Mouse (Mus musculus) retina, adult 2 months (tissue): ENCODE data around the gene Serpinf2.
A peak's percentile ranks its signal among the peaks of the same experiment; 100 is the strongest.

Experiments
- DNase-seq: peaks from one replicate; pipeline ENCODE4 v3.0.0-alpha.2; 2012; ENCODE audit warnings: low read depth, low spot score

The Serpinf2 gene

DNA sequence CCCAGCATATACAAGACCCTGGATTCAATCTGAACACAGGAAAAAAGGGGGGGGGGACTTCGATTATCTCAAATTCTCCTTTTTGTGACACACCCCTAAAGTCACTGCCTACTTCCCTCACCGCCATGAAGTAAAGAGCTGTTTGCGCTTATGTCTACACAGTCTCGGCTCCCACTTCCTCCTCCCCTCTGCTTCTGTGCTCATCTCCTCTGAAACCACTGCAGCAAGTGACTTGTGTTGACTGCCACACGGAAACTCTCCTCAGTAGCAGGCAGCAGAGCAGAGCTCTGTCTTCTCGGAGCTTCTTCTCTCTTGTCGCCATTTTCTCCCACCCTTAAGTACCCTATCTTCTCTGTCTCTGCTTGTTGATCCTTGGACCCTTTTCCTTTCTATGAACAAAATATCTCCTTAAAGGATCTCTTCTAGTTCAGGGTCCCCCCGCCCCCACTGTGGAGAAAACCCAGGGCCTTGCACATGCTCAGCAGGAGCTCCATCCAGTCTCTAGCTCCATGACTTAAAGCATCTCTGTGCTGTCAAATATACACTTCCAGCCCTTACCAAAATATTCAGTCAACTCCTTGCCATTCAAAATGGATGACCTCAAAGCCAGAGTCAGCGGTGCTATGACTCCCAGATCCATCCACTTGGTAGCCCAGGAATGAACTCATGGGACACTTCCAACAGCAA lies 10.2 kb downstream of the Serpinf2 start:
- DNase-seq = no peak

DNA sequence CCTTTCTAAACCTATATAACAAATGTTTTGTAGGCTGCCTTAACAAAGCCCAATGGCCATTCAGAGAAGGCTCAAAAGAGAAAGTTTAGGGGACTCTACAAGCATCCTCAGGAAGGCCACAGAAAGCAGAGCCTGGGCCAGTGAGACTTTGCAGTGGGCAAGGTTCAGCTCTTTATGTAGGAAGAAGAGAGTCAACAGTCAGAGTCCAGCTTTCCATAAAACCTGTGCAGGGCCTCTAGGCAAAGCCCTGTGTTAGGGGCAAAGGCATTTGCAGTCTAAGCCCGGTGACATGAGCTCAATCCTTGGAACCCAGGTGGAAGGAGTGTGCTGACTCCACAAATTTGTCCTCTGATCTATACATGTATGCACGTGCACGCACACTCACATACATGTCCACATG lies 14.9 kb downstream of the Serpinf2 start:
- no peak for DNase-seq

- no peak for DNase-seq
Measured at GRCm38 (mm10) chr11:75424033-75424432, 15.4 kb downstream of the Serpinf2 start.

DNA sequence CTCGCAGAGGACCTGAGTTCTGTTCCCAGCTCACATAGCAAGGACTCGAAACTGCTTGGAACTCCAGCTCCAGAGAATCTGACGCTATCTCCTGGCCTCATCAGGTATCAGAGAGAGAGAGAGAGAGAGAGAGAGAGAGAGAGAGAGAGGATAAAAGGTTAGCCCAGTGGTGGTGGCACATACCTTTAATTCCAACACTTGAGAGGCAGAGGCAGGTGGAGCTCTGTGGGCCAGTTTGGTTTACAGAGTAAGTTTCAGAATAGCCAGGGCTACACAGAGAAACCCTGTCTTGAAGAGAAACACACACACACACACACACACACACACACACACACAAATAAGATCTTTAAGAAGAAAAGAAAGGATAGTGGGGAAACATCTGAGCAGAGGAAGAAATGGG lies 16.3 kb downstream of the Serpinf2 start:
- DNase-seq = no peak

GRCm38 (mm10) chr11:75422013-75422792 lies 17.2 kb downstream of the Serpinf2 start, which contains the start of gene Serpinf1:
TSS of gene Serpinf1 (minus strand) at chr11:75422701.
- DNase-seq = no peak

DNA sequence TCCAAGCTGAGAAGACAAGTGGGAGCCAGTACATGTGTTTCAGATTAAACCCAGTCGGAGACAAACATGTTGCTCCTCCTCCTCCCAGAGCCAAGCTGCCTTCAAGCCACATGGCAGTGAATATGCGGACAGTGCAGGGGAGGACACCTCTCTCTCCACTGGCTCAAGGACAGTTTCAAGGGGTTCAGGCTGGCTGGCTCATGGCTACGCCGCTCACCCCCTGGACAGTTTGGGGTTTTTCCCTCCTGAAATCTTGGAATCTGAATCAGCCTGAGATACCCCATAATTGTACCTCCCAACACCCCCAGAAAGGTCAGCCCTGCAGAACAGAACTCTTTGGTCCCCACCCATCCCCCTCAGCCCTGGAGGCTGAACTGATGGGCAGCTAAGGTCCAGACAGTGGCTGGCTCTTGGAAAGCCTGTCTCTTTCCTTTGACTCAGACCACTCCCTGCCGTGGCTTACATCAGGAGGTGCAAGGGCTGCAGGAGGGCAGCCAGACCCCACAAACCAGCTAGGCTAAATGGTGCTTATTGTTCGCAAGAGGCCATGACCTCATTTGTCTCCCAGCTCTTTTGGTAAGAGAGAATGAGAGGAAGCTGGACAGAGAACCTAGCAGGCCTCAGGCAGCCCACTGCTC lies 17.9 kb downstream of the Serpinf2 start:
- no peak for DNase-seq

- DNase-seq = no peak
Measured at GRCm38 (mm10) chr11:75420810-75421374, 18.5 kb downstream of the Serpinf2 start.

GRCm38 (mm10) chr11:75420037-75420436 lies 19.4 kb downstream of the Serpinf2 start:
- DNase-seq = no peak

- no peak for DNase-seq
Measured at GRCm38 (mm10) chr11:75415994-75416393, 23.4 kb downstream of the Serpinf2 start.

GRCm38 (mm10) chr11:75415096-75415495 lies 24.3 kb downstream of the Serpinf2 start:
- no peak for DNase-seq

DNA sequence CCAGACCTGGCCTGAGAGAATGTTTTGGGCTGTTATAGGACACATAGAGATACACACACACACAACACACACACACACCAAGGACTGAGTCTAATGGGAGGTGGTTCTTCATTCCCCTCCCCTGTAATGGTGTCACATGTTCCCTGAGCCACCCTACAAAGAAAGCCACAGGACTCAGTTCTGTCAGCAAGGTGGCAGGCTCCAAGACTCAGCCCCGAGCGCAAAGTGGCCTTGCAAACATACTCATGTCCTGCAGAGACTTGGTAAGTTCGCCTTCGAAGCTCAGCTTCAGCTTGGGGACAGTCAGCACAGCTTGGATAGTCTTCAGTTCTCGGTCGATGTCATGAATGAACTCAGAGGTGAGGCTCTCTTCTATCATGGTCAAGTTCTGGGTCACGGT lies 28.8 kb downstream of the Serpinf2 start:
- no peak for DNase-seq

DNA sequence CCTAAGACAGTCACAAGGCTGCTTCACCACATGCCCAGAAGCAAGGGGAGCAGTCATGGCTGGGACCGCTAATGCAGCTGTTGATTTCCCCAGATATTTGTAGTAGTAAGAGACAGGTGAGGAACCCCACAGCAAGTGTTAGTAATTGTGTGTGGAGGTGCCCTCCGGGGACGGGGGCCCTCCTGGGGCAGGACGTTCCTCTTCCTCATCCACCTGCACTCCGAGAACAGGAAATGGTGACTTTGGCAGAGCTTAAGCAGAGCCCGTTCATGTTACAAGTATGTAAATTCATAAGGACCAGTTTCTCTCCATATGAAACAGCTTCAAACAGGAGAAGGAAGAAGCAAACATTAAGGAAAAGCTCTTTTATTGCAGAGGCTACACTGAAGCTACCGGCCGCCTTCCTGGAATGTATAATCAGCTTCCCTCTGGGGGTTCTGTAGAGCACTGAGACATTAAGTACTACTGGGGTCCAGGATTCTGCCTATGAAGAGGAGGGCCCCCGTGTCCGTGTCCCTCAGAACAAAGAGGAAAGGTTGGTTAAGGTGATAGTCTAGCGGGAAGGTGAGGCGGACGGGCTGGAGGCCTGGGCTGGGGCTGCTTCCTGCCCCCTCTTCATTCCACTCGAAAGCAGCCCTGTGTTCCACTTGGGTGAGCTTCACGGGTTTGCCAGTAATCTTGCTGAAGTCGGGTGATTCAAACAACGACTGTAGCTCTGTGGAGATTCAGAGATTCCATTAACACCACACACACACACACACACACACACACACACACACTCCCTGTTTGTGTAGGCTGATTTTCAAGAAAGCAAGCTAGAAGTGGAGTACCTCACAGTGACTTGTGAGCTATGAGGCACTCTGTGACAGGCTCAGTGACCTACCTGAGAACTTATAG lies 29.5 kb downstream of the Serpinf2 start:
- no peak for DNase-seq

GRCm38 (mm10) chr11:75406865-75407264 lies 32.5 kb downstream of the Serpinf2 start:
- DNase-seq = no peak

DNA sequence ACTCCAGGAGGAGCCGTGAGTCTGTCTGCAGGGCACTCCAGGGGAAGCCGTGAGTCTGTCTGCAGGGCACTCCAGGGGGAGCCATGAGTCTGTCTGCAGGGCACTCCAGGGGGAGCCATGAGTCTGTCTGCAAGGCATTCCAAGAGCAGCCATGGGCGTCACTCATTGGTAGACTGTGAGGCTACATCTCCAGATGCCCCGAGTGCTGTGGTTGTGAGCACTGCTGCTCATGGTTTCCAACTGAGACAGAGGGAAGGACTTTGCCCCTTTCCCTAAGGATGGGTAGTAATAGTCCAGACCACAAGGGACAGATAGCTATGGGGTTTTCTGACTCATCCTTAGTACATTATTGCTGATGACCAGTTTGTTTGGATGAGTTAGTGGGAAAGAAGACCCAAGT lies 33.3 kb downstream of the Serpinf2 start:
- no peak for DNase-seq

- no peak for DNase-seq
Measured at GRCm38 (mm10) chr11:75404801-75405200, 34.6 kb downstream of the Serpinf2 start.

DNA sequence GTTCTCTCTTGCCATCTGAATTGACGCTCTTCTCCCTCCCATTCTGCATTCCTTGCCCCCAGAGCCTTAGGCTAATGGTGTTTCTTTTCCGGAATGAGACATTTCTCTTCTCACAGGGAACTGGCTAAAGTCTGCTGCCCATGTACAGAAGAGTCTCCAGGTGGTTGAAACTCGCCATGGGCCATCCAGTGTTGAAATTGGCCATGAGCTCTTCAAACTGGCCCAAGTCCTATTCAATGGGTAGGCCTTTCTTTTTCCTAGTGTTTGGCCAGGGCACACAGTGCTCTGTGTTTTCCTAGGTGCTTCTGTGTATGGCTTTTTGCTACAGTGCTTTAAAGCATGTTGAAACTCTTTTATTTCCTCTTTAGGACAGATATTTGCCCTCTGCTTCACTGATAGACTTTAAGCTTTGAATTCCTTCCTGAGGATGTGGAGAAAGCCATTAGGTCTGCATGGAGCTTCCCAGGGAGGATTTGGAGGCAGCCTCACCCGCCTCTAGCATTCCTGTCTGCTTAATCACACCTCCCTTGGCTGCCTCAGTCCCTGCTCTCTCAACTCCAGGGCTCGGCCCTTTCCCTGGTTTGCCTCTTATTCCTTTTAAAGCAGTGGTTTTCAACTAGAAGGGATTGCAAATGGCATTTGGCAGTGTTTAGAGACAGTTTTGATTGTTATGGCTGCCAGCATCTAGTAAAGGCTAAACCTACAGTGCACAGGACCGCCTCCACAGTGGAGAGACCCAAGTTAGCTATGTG lies 35.9 kb downstream of the Serpinf2 start:
- no peak for DNase-seq

GRCm38 (mm10) chr11:75402271-75402690 lies 37.1 kb downstream of the Serpinf2 start:
- DNase-seq = peak; percentile 56

GRCm38 (mm10) chr11:75400099-75400498 lies 39.3 kb downstream of the Serpinf2 start:
- no peak for DNase-seq

- no peak for DNase-seq
Measured at GRCm38 (mm10) chr11:75399411-75399841, 40.0 kb downstream of the Serpinf2 start.

DNA sequence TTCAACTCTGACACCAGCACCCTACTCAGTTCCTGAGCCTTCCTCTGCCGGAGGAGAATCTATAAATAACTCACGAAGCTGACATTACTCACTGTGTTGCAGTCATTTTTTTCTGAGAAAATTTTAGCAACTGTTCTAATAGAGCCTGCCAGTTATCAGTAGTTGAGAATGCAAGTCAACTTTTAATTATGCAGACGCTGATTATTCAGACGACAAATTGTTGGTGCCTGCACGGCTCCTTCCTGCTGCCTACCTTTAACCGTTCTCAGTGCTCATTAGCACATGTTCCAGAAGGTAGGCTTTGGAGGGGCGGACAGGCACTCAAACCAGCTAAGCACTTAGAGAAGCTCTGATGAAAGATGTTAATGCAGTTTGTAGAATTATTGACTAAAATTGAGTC lies 41.9 kb downstream of the Serpinf2 start:
- no peak for DNase-seq
